Mouse (Mus musculus) cortical plate, adult 2 months (tissue): ENCODE results near the gene Ahcyl1.

Experiments used
- CTCF ChIP-seq: fragments of 200-500 bp; IDR thresholded peaks from 2 replicates; pipeline ENCODE4 v1.5.1; 2011; ENCODE audit warnings: mild to moderate bottlenecking, control low read depth, low read length; ENCODE audit not compliant: insufficient read depth; ENCODE audit errors: extremely low read depth
- POLR2A ChIP-seq: fragments of 200-500 bp; IDR thresholded peaks from 2 replicates; pipeline ENCODE4 v1.6.1; 2011; ENCODE audit warnings: mild to moderate bottlenecking, low read length, control low read depth; ENCODE audit not compliant: insufficient read depth; ENCODE audit errors: extremely low read depth

DNA sequence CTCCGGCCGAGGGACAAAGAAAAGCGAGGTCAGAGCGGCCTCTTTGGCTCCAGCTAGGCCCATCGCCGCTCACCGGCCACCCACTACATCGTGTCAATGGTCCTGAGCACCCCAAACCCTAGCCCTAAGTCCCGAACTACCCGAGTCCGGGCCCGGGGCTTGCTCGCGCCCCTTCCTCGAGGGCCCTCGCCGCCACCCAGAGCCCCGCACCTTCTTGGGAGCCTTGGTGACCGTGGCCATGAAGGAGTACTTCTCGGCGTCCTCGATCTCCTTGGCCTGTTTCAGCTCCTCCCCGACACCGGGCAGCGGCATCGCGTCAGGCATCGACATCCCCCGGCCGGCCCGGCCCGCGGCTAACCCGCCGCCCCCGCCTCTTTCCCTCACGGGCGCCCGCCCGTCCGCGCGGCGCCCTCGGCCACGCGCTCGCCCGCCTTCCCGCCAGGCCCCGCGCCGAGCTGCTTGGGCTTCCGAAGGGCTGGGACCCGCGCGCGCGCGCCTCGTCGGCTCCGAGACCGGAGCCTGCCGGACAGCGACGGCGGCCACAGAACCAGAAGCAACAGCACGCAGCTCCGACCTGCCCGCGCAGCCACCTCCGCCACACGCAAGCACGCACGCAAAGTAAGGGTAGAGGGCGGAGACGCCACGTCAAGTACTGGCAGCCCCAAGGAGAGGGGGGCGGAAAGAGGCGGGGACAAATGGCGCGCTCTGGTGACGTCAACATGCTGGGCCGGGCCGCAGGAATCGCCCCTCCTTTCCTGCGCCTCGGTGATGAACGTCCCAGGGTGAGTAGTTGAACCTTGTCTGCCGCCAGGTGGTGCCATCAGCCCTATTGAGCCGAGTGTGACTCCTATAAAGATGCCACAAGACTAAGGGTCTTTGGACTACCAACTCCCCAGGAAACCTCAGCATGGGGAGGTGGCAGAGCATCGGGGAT is at the start of gene Ahcyl1:
- peak; percentile 97 for TF ChIP-seq CTCF
- peak; percentile 93 for TF ChIP-seq POLR2A
